Mouse (Mus musculus) CD4-positive, CD25-positive, alpha-beta regulatory T cell, adult 9 weeks (primary cell): Measurements from ENCODE around the gene Ttc23. TPM values are rescaled to one million over a fixed set of nuclear protein-coding genes. Genes with fewer than 3 reads are reported as not detected.

Experiments
- polyA plus RNA-seq: library from polyadenylated mRNA; unstranded; fragments of 100-300 nt; shearing (Covaris generic); gene quantifications from one replicate; pipeline ENCODE4 v1.2.1, GENCODE M21; 2017

Ttc23 gene
- 1.6 TPM for polyA plus RNA-seq

DNA sequence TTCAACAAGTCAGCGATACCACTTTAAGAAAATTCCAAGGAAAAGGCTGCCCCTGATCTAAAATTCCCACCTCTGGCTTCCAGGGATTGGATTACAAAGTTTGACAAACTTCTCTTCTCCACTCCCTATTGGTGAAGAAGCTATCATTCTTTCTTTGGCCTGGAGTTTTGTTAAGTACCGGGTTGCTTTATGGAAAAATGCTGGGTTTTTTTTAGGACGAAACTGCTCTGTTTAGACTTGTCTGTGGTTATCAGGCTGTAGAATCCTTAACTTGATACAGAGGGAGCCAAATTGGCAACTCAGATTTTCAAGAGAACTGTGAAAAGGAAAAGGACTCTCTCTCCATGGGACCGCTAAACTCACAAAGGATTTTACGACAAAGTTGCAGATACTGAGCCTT lies at the start of gene Ttc23:
Gene Ttc23, plus strand, starts transcription at position 134 of the 400 bp plus-strand sequence.

DNA sequence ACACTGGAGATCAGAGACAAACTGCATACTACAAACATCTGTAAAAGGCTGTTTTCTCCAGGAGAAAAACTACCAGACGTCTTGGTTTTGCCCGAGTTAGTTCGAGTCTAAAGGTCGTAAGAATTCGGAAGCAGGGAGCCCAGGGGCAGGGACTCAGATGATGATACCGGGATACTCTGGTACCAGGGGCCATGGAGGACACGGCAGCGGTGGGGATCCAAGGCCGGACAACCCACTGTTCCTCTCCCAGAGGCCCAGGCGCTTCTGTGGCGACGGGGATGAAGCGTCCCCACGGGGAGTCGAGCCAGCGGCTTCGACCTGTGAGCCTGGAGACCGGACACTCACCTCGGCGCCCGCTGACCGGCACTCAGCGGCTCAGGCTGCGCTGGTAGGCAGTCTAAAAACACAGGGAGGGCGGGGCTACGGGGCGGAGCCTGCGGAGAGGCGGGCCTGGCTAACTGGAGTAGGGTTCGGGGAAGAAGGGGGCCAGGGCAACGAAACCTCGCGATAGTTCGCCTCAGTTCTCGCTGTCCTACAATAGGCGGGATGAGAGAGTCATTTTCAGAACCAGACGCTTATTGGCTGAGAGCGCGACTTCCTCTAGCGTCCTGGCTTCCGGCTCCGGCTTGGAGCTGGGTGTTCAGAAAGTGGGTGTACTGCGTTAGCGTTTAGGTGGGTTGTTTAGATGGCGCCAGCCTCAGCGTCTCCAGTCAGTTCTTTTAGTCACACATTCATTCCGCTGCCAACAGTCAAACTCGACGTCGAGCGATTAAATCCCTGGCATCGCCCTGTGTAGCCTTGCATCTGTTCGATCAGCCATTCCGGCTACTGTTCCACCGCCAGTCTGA lies 2.2 kb upstream of the Ttc23 start, which contains the start of gene Lrrc28:
Gene Lrrc28, minus strand, starts transcription at position 436 of the 848 bp plus-strand sequence.

DNA sequence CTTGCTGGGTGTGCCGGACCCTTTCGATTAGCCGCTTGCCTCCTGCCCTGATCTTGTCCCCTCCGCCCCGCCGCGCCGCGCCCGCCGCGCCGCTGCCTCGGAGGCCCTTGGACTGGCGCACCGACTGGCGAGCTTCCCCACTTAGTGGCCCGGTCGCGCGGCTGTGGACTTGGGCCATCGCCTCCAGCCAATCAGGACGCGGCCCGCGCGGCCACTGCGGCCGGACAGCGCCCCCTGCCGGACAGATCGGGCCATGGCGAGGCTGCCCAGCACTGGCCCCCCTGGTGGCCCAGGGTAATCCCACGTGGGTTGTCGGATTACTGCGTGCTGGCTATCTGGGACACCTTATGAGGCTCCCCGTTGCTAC lies 112.4 kb downstream of the Ttc23 start, which contains the start of gene Synm:
Gene Synm, minus strand, starts transcription at position 114 of the 367 bp plus-strand sequence.

Other genes with a start within 250 kb of the Ttc23 start
- gene Lrrc28, start 2.1 kb upstream of the Ttc23 start, polyA plus RNA-seq = 29.2 TPM
- not detected for gene Synm, start 112.3 kb downstream of the Ttc23 start, polyA plus RNA-seq